Mouse (Mus musculus): ENCODE results near the gene Tor2a. TPM values are rescaled to one million over a fixed set of nuclear protein-coding genes. Genes with fewer than 3 reads are reported as not detected.

Tor2a gene
- polyA plus RNA-seq, 1 experiment from 2014 or later = 67.0 TPM

- 11% methylated on average over 8 of the region's 8 CpGs for WGBS
- H3K4me1 ChIP-seq (ENCODE audit: control insufficient read depth, insufficient read depth, low read length) = peaks cover 12% of the 10 kb centered on the region
- H3K36me3 ChIP-seq (ENCODE audit: control insufficient read depth, insufficient read depth, low read length) = no peaks in the 10 kb centered on the region
- ATAC-seq (ENCODE audit: insufficient read depth, low FRiP score) = no peak
- H3K9ac ChIP-seq (ENCODE audit: low read length) = no peak overlapping the region; the same call in 1 of the 2 replicates
- no peak overlapping the region for H3K4me2 ChIP-seq (ENCODE audit: low read depth, low read length)
- no peak overlapping the region for H3K4me3 ChIP-seq (replicated peaks; ENCODE audit: low read length)
- H3K27me3 ChIP-seq (ENCODE audit: control insufficient read depth, insufficient read depth, low read length) = no peaks in the 10 kb centered on the region
- no peak overlapping the region for H3K27ac ChIP-seq (ENCODE audit: low read length)
- no peaks in the 10 kb centered on the region for H3K9me3 ChIP-seq (replicated peaks; ENCODE audit: control insufficient read depth, low read length)
These were observed 22.1 kb downstream of the Tor2a start for GRCm38 (mm10) chr2:32779131-32779530.

GRCm38 (mm10) chr2:32779714-32780113 is 22.7 kb downstream of the Tor2a start:
- Histone ChIP-seq H3K36me3 (ENCODE audit: control insufficient read depth, insufficient read depth, low read length) (no peaks in the 10 kb centered on the region), H3K4me3 (replicated peaks; ENCODE audit: low read length) (no peak overlapping the region), H3K4me2 (ENCODE audit: low read depth, low read length) (no peak overlapping the region), H3K27ac (ENCODE audit: low read length) (no peak overlapping the region), H3K27me3 (ENCODE audit: control insufficient read depth, insufficient read depth, low read length) (no peaks in the 10 kb centered on the region), H3K9me3 (replicated peaks; ENCODE audit: control insufficient read depth, low read length) (no peaks in the 10 kb centered on the region), H3K9ac (ENCODE audit: low read length) (no peak overlapping the region), H3K4me1 (ENCODE audit: control insufficient read depth, insufficient read depth, low read length) (peaks cover 12% of the 10 kb centered on the region)
- ATAC-seq (ENCODE audit: insufficient read depth, low FRiP score) = no peak
- 91% methylated on average over 6 of the region's 6 CpGs for WGBS

GRCm38 (mm10) chr2:32781710-32782109 is 24.7 kb downstream of the Tor2a start:
- ATAC-seq (ENCODE audit: insufficient read depth, low FRiP score) = no peak
- WGBS = 67% methylated on average over 6 of the region's 6 CpGs
- H3K27ac ChIP-seq (ENCODE audit: low read length) = no peak overlapping the region

GRCm38 (mm10) chr2:32784048-32784681 is 27.1 kb downstream of the Tor2a start, which contains the start of gene Cfap157:
TSS of gene Cfap157 (minus strand) at chr2:32784428.
- H3K27me3 ChIP-seq (ENCODE audit: control insufficient read depth, insufficient read depth, low read length) = no peaks in the 10 kb centered on the region
- no peak within 1 kb of the TSS for H3K4me2 ChIP-seq (ENCODE audit: low read depth, low read length)
- H3K27ac ChIP-seq (ENCODE audit: low read length) = no peak within 1 kb of the TSS
- H3K9me3 ChIP-seq (replicated peaks; ENCODE audit: control insufficient read depth, low read length) = no peaks in the 10 kb centered on the region
- no peak within 1 kb of the TSS for H3K4me3 ChIP-seq (replicated peaks; ENCODE audit: low read length)
- ATAC-seq (ENCODE audit: insufficient read depth, low FRiP score) = no peak
- no peak within 1 kb of the TSS for H3K9ac ChIP-seq (ENCODE audit: low read length)
- WGBS = 53% methylated on average over 4 of the region's 4 CpGs
- H3K36me3 ChIP-seq (ENCODE audit: control insufficient read depth, insufficient read depth, low read length) = no peaks in the 10 kb centered on the region
- no peaks in the 10 kb centered on the region for H3K4me1 ChIP-seq (ENCODE audit: control insufficient read depth, insufficient read depth, low read length)

More at GRCm38 (mm10) chr2:32781710-32782109, 24.7 kb downstream of the Tor2a start:
- no peaks in the 10 kb centered on the region for H3K9me3 ChIP-seq (replicated peaks; ENCODE audit: control insufficient read depth, low read length)
- 0 out of 2 replicates have a peak, but pooled peaks cover under 1% of the 10 kb centered on the region for H3K4me1 ChIP-seq (ENCODE audit: control insufficient read depth, insufficient read depth, low read length)
- no peak overlapping the region for H3K9ac ChIP-seq (ENCODE audit: low read length)
- H3K36me3 ChIP-seq (ENCODE audit: control insufficient read depth, insufficient read depth, low read length) = no peaks in the 10 kb centered on the region
- H3K4me3 ChIP-seq (replicated peaks; ENCODE audit: low read length) = no peak overlapping the region
- no peaks in the 10 kb centered on the region for H3K27me3 ChIP-seq (ENCODE audit: control insufficient read depth, insufficient read depth, low read length)
- no peak overlapping the region for H3K4me2 ChIP-seq (ENCODE audit: low read depth, low read length)

GRCm38 (mm10) chr2:32787176-32787575 is 30.1 kb downstream of the Tor2a start:
- Histone ChIP-seq H3K27ac (ENCODE audit: low read length) (no peak overlapping the region), H3K36me3 (ENCODE audit: control insufficient read depth, insufficient read depth, low read length) (no peaks in the 10 kb centered on the region), H3K27me3 (ENCODE audit: control insufficient read depth, insufficient read depth, low read length) (no peaks in the 10 kb centered on the region), H3K9ac (ENCODE audit: low read length) (no peak overlapping the region), H3K4me2 (ENCODE audit: low read depth, low read length) (no peak overlapping the region), H3K4me3 (replicated peaks; ENCODE audit: low read length) (no peak overlapping the region), H3K4me1 (ENCODE audit: control insufficient read depth, insufficient read depth, low read length) (no peaks in the 10 kb centered on the region), H3K9me3 (replicated peaks; ENCODE audit: control insufficient read depth, low read length) (no peaks in the 10 kb centered on the region)
- WGBS = 61% methylated on average over 6 of the region's 6 CpGs
- ATAC-seq (ENCODE audit: insufficient read depth, low FRiP score) = no peak

- H3K9ac ChIP-seq (ENCODE audit: low read length) = no peak overlapping the region
- 45% methylated on average over 2 of the region's 2 CpGs for WGBS
- H3K36me3 ChIP-seq (ENCODE audit: control insufficient read depth, insufficient read depth, low read length) = no peaks in the 10 kb centered on the region
- H3K27me3 ChIP-seq (ENCODE audit: control insufficient read depth, insufficient read depth, low read length) = no peaks in the 10 kb centered on the region
- no peaks in the 10 kb centered on the region for H3K9me3 ChIP-seq (replicated peaks; ENCODE audit: control insufficient read depth, low read length)
- H3K4me2 ChIP-seq (ENCODE audit: low read depth, low read length) = no peak overlapping the region
- H3K27ac ChIP-seq (ENCODE audit: low read length) = no peak overlapping the region
- no peaks in the 10 kb centered on the region for H3K4me1 ChIP-seq (ENCODE audit: control insufficient read depth, insufficient read depth, low read length)
- H3K4me3 ChIP-seq (replicated peaks; ENCODE audit: low read length) = no peak overlapping the region
- ATAC-seq (ENCODE audit: insufficient read depth, low FRiP score) = no peak
These were observed 31.5 kb downstream of the Tor2a start for GRCm38 (mm10) chr2:32788581-32788980.

- Histone ChIP-seq H3K4me1 (ENCODE audit: control insufficient read depth, insufficient read depth, low read length) (no peaks in the 10 kb centered on the region), H3K4me2 (ENCODE audit: low read depth, low read length) (no peak overlapping the region), H3K36me3 (ENCODE audit: control insufficient read depth, insufficient read depth, low read length) (no peaks in the 10 kb centered on the region), H3K9me3 (replicated peaks; ENCODE audit: control insufficient read depth, low read length) (no peaks in the 10 kb centered on the region), H3K4me3 (replicated peaks; ENCODE audit: low read length) (no peak overlapping the region), H3K9ac (ENCODE audit: low read length) (no peak overlapping the region), H3K27me3 (ENCODE audit: control insufficient read depth, insufficient read depth, low read length) (no peaks in the 10 kb centered on the region), H3K27ac (ENCODE audit: low read length) (no peak overlapping the region)
- 65% methylated on average over 6 of the region's 6 CpGs for WGBS
- no peak for ATAC-seq (ENCODE audit: insufficient read depth, low FRiP score)
These were observed 34.3 kb downstream of the Tor2a start for GRCm38 (mm10) chr2:32791297-32791696.

GRCm38 (mm10) chr2:32795748-32796418 is 38.8 kb downstream of the Tor2a start:
- no peak for ATAC-seq (ENCODE audit: insufficient read depth, low FRiP score)
- Histone ChIP-seq H3K9ac (ENCODE audit: low read length) (no peak overlapping the region), H3K4me2 (ENCODE audit: low read depth, low read length) (no peak overlapping the region), H3K4me3 (replicated peaks; ENCODE audit: low read length) (no peak overlapping the region), H3K36me3 (ENCODE audit: control insufficient read depth, insufficient read depth, low read length) (peaks cover 8% of the 10 kb centered on the region), H3K9me3 (replicated peaks; ENCODE audit: control insufficient read depth, low read length) (no peaks in the 10 kb centered on the region), H3K27me3 (ENCODE audit: control insufficient read depth, insufficient read depth, low read length) (no peaks in the 10 kb centered on the region), H3K4me1 (ENCODE audit: control insufficient read depth, insufficient read depth, low read length) (no peaks in the 10 kb centered on the region), H3K27ac (ENCODE audit: low read length) (no peak overlapping the region)
- WGBS = 87% methylated on average over 13 of the region's 13 CpGs

- peaks cover 8% of the 10 kb centered on the region for H3K36me3 ChIP-seq (ENCODE audit: control insufficient read depth, insufficient read depth, low read length)
- no peak overlapping the region for H3K4me3 ChIP-seq (replicated peaks; ENCODE audit: low read length)
- H3K27me3 ChIP-seq (ENCODE audit: control insufficient read depth, insufficient read depth, low read length) = no peaks in the 10 kb centered on the region
- H3K4me2 ChIP-seq (ENCODE audit: low read depth, low read length) = no peak overlapping the region
- ATAC-seq (ENCODE audit: insufficient read depth, low FRiP score) = no peak
- H3K9ac ChIP-seq (ENCODE audit: low read length) = no peak overlapping the region
- 52% methylated on average over 10 of the region's 10 CpGs for WGBS
- H3K9me3 ChIP-seq (replicated peaks; ENCODE audit: control insufficient read depth, low read length) = no peaks in the 10 kb centered on the region
- H3K4me1 ChIP-seq (ENCODE audit: control insufficient read depth, insufficient read depth, low read length) = no peaks in the 10 kb centered on the region
- no peak overlapping the region for H3K27ac ChIP-seq (ENCODE audit: low read length)
These were observed 41.4 kb downstream of the Tor2a start for GRCm38 (mm10) chr2:32798251-32798962.

Measured in stomach, embryonic 16.5 days (tissue).